ENCODE assay signal across 27 mouse cellular contexts in the genomic region with DNA sequence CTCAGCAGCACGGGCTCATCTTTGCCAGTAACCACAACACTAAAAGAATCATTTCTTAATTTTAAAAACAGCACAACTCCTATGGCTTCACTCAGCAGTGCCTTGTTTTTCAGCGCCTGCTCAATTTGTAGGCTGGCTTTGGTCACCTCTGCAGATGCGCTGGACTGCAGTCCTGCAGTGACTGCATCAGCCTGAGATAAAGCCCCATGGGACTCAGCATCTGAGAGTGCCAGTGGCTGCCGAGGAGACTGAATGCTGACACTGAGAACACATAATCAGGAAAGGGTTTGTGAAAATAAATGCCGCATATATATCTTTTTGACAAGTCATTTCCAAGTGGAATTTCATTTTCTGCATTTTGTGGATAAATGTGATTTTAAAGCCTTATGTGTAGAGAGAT.
DNase-seq lines count a peak whose midpoint lies in the region; ATAC-seq lines count a peak whose summit lies in the region.
"Had no signal": no experiment of that assay in that cellular context is flagged by ENCODE, and none has a peak within 500 bp of the region (broad histone marks: within the 10 kb centered on the region; RNA-seq: fewer than 3 reads in every experiment).

No protein-coding gene starts in this region.

- H3K27ac ChIP-seq in hindbrain, embryonic 14.5 days: peak overlapping the region; percentile 47; the same call in 1 of the 2 replicates
- no peak overlapping the region for H3K27ac ChIP-seq in hindbrain, embryonic 12.5 days
- 0 out of 2 replicates have a peak overlapping the region, but pooled peaks have one; percentile 26 for H3K27ac ChIP-seq in midbrain, embryonic 14.5 days (replicated peaks; ENCODE audit: low read depth, low read length)
- H3K27ac ChIP-seq: forebrain, embryonic 15.5 days; limb, embryonic 12.5 days; liver, embryonic 15.5 days; neural tube, embryonic 12.5 days had no signal

- no peak for ATAC-seq in hindbrain, embryonic 14.5 days (ENCODE audit: low FRiP score)
- ATAC-seq in hindbrain, embryonic 12.5 days (ENCODE audit: low FRiP score): no peak
- ATAC-seq in midbrain, embryonic 14.5 days (ENCODE audit: low FRiP score, low TSS enrichment): no peak
- ATAC-seq: activated CD4-positive, CD25-positive, alpha-beta regulatory T cell, adult 4 months; forebrain, embryonic 15.5 days; intestine, embryonic 16.5 days had no signal

- no peak overlapping the region for H3K4me2 ChIP-seq in hindbrain, embryonic 14.5 days (replicated peaks)
- H3K4me2 ChIP-seq in hindbrain, embryonic 12.5 days (replicated peaks): no peak overlapping the region
- H3K4me2 ChIP-seq in midbrain, embryonic 14.5 days (ENCODE audit: low read length): no peak overlapping the region
- H3K4me2 ChIP-seq: forebrain, embryonic 15.5 days; limb, embryonic 12.5 days; liver, embryonic 15.5 days; lung, embryonic 14.5 days; neural tube, embryonic 12.5 days had no signal

- H3K36me3 ChIP-seq in hindbrain, embryonic 14.5 days (replicated peaks; ENCODE audit: control insufficient read depth, insufficient read depth): no peaks in the 10 kb centered on the region
- H3K36me3 ChIP-seq in hindbrain, embryonic 12.5 days: no peaks in the 10 kb centered on the region
- no peaks in the 10 kb centered on the region for H3K36me3 ChIP-seq in midbrain, embryonic 14.5 days (ENCODE audit: control insufficient read depth, insufficient read depth, low read length)
- H3K36me3 ChIP-seq: forebrain, embryonic 15.5 days; limb, embryonic 12.5 days; liver, embryonic 15.5 days; neural tube, embryonic 12.5 days had no signal

- H3K4me1 ChIP-seq in hindbrain, embryonic 14.5 days (replicated peaks; ENCODE audit: control insufficient read depth, insufficient read depth, low read length): peaks cover 9% of the 10 kb centered on the region; the same call in 1 of the 2 replicates
- H3K4me1 ChIP-seq in hindbrain, embryonic 12.5 days: peaks cover 3% of the 10 kb centered on the region; the same call in 1 of the 2 replicates
- H3K4me1 ChIP-seq in midbrain, embryonic 14.5 days (ENCODE audit: control insufficient read depth, insufficient read depth, low read length): peaks cover 10% of the 10 kb centered on the region
- H3K4me1 ChIP-seq: forebrain, embryonic 15.5 days; limb, embryonic 12.5 days; liver, embryonic 15.5 days; neural tube, embryonic 12.5 days had no signal

- no peaks in the 10 kb centered on the region for H3K9me3 ChIP-seq in hindbrain, embryonic 14.5 days (ENCODE audit: control insufficient read depth, low read length)
- no peaks in the 10 kb centered on the region for H3K9me3 ChIP-seq in hindbrain, embryonic 12.5 days (replicated peaks)
- H3K9me3 ChIP-seq in midbrain, embryonic 14.5 days (ENCODE audit: control insufficient read depth, low read length): no peaks in the 10 kb centered on the region
- H3K9me3 ChIP-seq: forebrain, embryonic 15.5 days; limb, embryonic 12.5 days; liver, embryonic 15.5 days; neural tube, embryonic 12.5 days had no signal

- no peak overlapping the region for H3K4me3 ChIP-seq in hindbrain, embryonic 14.5 days (replicated peaks; ENCODE audit: low read length)
- no peak overlapping the region for H3K4me3 ChIP-seq in hindbrain, embryonic 12.5 days
- no peak overlapping the region for H3K4me3 ChIP-seq in midbrain, embryonic 14.5 days (replicated peaks; ENCODE audit: low read depth, low read length)
- H3K4me3 ChIP-seq: forebrain, embryonic 15.5 days; limb, embryonic 12.5 days; liver, embryonic 15.5 days; neural tube, embryonic 12.5 days had no signal

- DNase-seq in hindbrain, embryonic 14.5 days (ENCODE audit: low spot score): peak; percentile 35
- peak; percentile 67 for DNase-seq in MN1 (ENCODE audit: low spot score)
- peak; percentile 43 for DNase-seq in brain, adult 2 months (ENCODE audit: low read depth, low spot score)
- DNase-seq in midbrain, embryonic 14.5 days: peak; percentile 59
- DNase-seq in layer of hippocampus, postnatal 10 days (ENCODE audit: low spot score in 2 of 2): no peak
- DNase-seq in kidney, adult 8-10 months: no peak
- no peak for DNase-seq in spleen, adult 18-20 months
- DNase-seq: adrenal gland, adult 2 months; B cell, adult 2 months; cerebellum, adult 11 months; cerebellum, adult 9-10 months; cerebellum, postnatal 36 days; gastrocnemius, postnatal 10 days; kidney, adult 9 months; kidney, postnatal 14 days; layer of hippocampus, adult 9-11 months; lung, embryonic 14.5 days; lung, postnatal 14 days; right cerebral cortex, postnatal 25 days; thymus, postnatal 4 days had no signal

- H3K9ac ChIP-seq in hindbrain, embryonic 14.5 days: no peak overlapping the region
- no peak overlapping the region for H3K9ac ChIP-seq in hindbrain, embryonic 12.5 days
- no peak overlapping the region for H3K9ac ChIP-seq in midbrain, embryonic 14.5 days (replicated peaks; ENCODE audit: low read length)
- H3K9ac ChIP-seq: forebrain, embryonic 15.5 days; limb, embryonic 12.5 days; liver, embryonic 15.5 days; lung, embryonic 14.5 days; neural tube, embryonic 12.5 days had no signal

- no peaks in the 10 kb centered on the region for H3K27me3 ChIP-seq in hindbrain, embryonic 14.5 days (ENCODE audit: control insufficient read depth, insufficient read depth, low read length)
- H3K27me3 ChIP-seq in hindbrain, embryonic 12.5 days: no peaks in the 10 kb centered on the region
- no peaks in the 10 kb centered on the region for H3K27me3 ChIP-seq in midbrain, embryonic 14.5 days (ENCODE audit: control insufficient read depth, insufficient read depth, low read length)
- H3K27me3 ChIP-seq: forebrain, embryonic 15.5 days; limb, embryonic 12.5 days; liver, embryonic 15.5 days; neural tube, embryonic 12.5 days had no signal

- WGBS in hindbrain, embryonic 14.5 days: 59% methylated on average over 5 of the region's 5 CpGs
- 68% methylated on average over 5 of the region's 5 CpGs for WGBS in hindbrain, embryonic 12.5 days
- WGBS in midbrain, embryonic 14.5 days: 65% methylated on average over 5 of the region's 5 CpGs

Comparison
In these comparisons a context has a peak if more than half of its experiments do, and no peak if none do; other contexts are left out.
1. DNase-seq: peak in hindbrain, embryonic 14.5 days (single experiment), MN1 (single experiment), brain, adult 2 months (single experiment) and midbrain, embryonic 14.5 days (single experiment); none in layer of hippocampus, postnatal 10 days (0 of 2), kidney, adult 8-10 months (0 of 2) and spleen, adult 18-20 months (0 of 2).